Mouse (Mus musculus) erythroblast, embryonic 14.5 days (primary cell): ENCODE data around the gene Pold2.

ENCODE experiments used
- GATA1 ChIP-seq: IDR thresholded peaks from 2 replicates; pipeline ENCODE4 v1.6.1; 2012; ENCODE audit warnings: low read length, inconsistent platforms, mixed read lengths
- TAL1 ChIP-seq: IDR thresholded peaks from 3 replicates; pipeline ENCODE4 v1.6.1; 2012; ENCODE audit warnings: low read length, inconsistent platforms, mixed read lengths

GRCm38 (mm10) chr11:5869331-5869730 lies 8.8 kb downstream of the Pold2 start:
- TF ChIP-seq GATA1 (no peak), TAL1 (no peak)
